Mouse (Mus musculus): ENCODE measurements around the gene Psmd10. TPM values are rescaled to one million over a fixed set of nuclear protein-coding genes. Genes with fewer than 3 reads are reported as not detected.

The Psmd10 gene
- polyA plus RNA-seq (2015; fragmentation: Nextera tagmentation; extraction: Ambion mirVana): 56.7 and 59.2 TPM in 2 replicates

GRCm38 (mm10) chrX:140956272-140956940 lies at the start of gene Psmd10, which contains the start of gene Atg4a:
TSS of gene Psmd10 (minus strand) at chrX:140956728.
TSS of gene Atg4a (plus strand) at chrX:140956907.

DNA sequence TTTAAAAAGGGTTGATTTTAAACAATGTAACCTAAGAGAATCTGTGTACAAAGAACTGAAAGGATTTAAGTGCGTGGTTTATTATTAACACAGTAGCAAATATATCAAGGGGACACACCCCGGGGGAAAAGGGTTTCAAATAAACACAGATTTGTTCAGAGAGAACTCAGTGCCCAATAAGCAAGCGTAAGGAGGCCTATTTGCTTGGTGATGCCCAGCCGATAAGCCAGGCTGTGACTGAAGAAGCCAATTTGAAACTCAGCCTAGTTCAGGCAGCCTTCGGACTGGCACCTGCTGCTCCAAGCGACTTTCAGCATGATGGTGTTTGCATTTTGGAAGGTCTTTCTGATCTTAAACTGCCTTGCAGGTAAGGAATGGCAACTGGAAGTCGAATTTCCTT lies 49.2 kb downstream of the Psmd10 start, which contains the start of gene Vsig1:
TSS of gene Vsig1 (plus strand) at position 249 of the 400 bp plus-strand sequence.

Other genes with a start within 250 kb of the Psmd10 start
- not detected in 2 replicates for gene Tex13b, start 143.3 kb downstream of the Psmd10 start, polyA plus RNA-seq (2015; fragmentation: Nextera tagmentation; extraction: Ambion mirVana)
- gene Vsig1, start 49.1 kb downstream of the Psmd10 start, polyA plus RNA-seq (2015; fragmentation: Nextera tagmentation; extraction: Ambion mirVana): not detected in 2 replicates
- gene Atg4a, start 179 bp upstream of the Psmd10 start, polyA plus RNA-seq (2015; fragmentation: Nextera tagmentation; extraction: Ambion mirVana): 25.5 and 26.4 TPM in 2 replicates